Mouse (Mus musculus) midbrain, embryonic 16.5 days (tissue): ENCODE data around the gene Mbtd1. TPM values are rescaled to one million over a fixed set of nuclear protein-coding genes. Genes with fewer than 3 reads are reported as not detected.

Experiments used
- ATAC-seq: fragments of 200-750 bp; cut with Nextera tagmentation; 2 replicates; pipeline ENCODE4 v1.8.0; 2017; ENCODE audit warnings: moderate TSS enrichment
- H3K27ac ChIP-seq: fragments of 300-500 bp; sonication (generic); 2 replicates; pipeline ENCODE4 v1.5.1; 2014; ENCODE audit warnings: mild to moderate bottlenecking, low read length, mixed read lengths
- H3K27me3 ChIP-seq: fragments of 300-500 bp; sonication (generic); 2 replicates; pipeline ENCODE4 v1.6.1; 2014; ENCODE audit warnings: low read depth, low read length, mixed read lengths; ENCODE audit not compliant: control insufficient read depth, insufficient read depth
- H3K36me3 ChIP-seq: fragments of 300-500 bp; sonication (generic); 2 replicates; pipeline ENCODE4 v1.6.1; 2014; ENCODE audit warnings: mild to moderate bottlenecking, low read length, moderate library complexity, mixed read lengths; ENCODE audit not compliant: control insufficient read depth, insufficient read depth
- H3K4me1 ChIP-seq: fragments of 300-500 bp; sonication (generic); 2 replicates; pipeline ENCODE4 v1.6.1; 2014; ENCODE audit warnings: mild to moderate bottlenecking, low read length, mixed read lengths; ENCODE audit not compliant: control insufficient read depth, insufficient read depth
- H3K4me2 ChIP-seq: fragments of 300-500 bp; sonication (generic); 2 replicates; pipeline ENCODE4 v1.6.1; 2014; ENCODE audit warnings: mild to moderate bottlenecking, low read length, mixed read lengths
- H3K4me3 ChIP-seq: fragments of 300-500 bp; sonication (generic); 2 replicates; pipeline ENCODE4 v1.5.1; 2014; ENCODE audit warnings: low read depth, mild to moderate bottlenecking, low read length, moderate library complexity, mixed read lengths
- H3K9ac ChIP-seq: fragments of 300-500 bp; sonication (generic); 2 replicates; pipeline ENCODE4 v1.6.1; 2014; ENCODE audit warnings: low read depth, low read length, mixed read lengths
- H3K9me3 ChIP-seq: fragments of 300-500 bp; sonication (generic); replicated peaks from 2 replicates; pipeline ENCODE4 v1.6.1; 2014; ENCODE audit warnings: mild to moderate bottlenecking, low read length, mixed read lengths; ENCODE audit not compliant: control insufficient read depth, poor library complexity, severe bottlenecking
- WGBS: fragments of 180-500 bp; shearing (Covaris S2); extraction: QIAGEN DNeasy Blood & Tissue Kit; methylation state at CpG from one replicate; pipeline ENCODE4 v1.1.7; 2014; 5-methylcytosine and 5-hydroxymethylcytosine counted together
- polyA plus RNA-seq: library from polyadenylated mRNA; unstranded; fragments of >200 nt; fragmentation: Nextera tagmentation; extraction: Ambion mirVana; gene quantifications from 2 replicates; pipeline ENCODE4 v1.2.1, GENCODE M21; 2015

Mbtd1 gene
- 19.8 and 23.8 TPM in 2 replicates for polyA plus RNA-seq

GRCm38 (mm10) chr11:93885572-93886410 lies at the start of gene Mbtd1, which contains the start of gene Utp18:
TSS of gene Mbtd1 (plus strand) at chr11:93885852.
TSS of gene Utp18 (minus strand) at chr11:93885766.
- Histone ChIP-seq H3K4me2 (peak within 1 kb of the TSS; percentile 90), H3K9ac (peak within 1 kb of the TSS; percentile 78), H3K36me3 (0 out of 2 replicates have a peak, but pooled peaks cover 3% of the 10 kb centered on the region), H3K27ac (peak within 1 kb of the TSS; percentile 95), H3K27me3 (no peaks in the 10 kb centered on the region), H3K9me3 (no peaks in the 10 kb centered on the region), H3K4me3 (peak within 1 kb of the TSS; percentile 62), H3K4me1 (peaks cover 34% of the 10 kb centered on the region)
- WGBS = under 1% methylated on average over 80 of the region's 83 CpGs
- peak; percentile 97 for ATAC-seq

GRCm38 (mm10) chr11:93847342-93847741 lies 38.3 kb upstream of the Mbtd1 start:
- H3K27ac ChIP-seq = no peak overlapping the region
- H3K4me1 ChIP-seq = peaks cover 3% of the 10 kb centered on the region; the same call in 1 of the 2 replicates
- no peak for ATAC-seq
- no peak overlapping the region for H3K4me2 ChIP-seq
- no peak overlapping the region for H3K4me3 ChIP-seq
- no peaks in the 10 kb centered on the region for H3K9me3 ChIP-seq
- H3K9ac ChIP-seq = no peak overlapping the region
- H3K27me3 ChIP-seq = no peaks in the 10 kb centered on the region
- 10% methylated on average over 2 of the region's 2 CpGs for WGBS
- no peaks in the 10 kb centered on the region for H3K36me3 ChIP-seq

GRCm38 (mm10) chr11:93852546-93852945 lies 33.1 kb upstream of the Mbtd1 start:
- no peaks in the 10 kb centered on the region for H3K9me3 ChIP-seq
- peaks cover under 1% of the 10 kb centered on the region; the same call in 1 of the 2 replicates for H3K4me1 ChIP-seq
- H3K36me3 ChIP-seq = no peaks in the 10 kb centered on the region
- WGBS = 89% methylated on average over 3 of the region's 3 CpGs
- H3K9ac ChIP-seq = no peak overlapping the region
- H3K4me2 ChIP-seq = no peak overlapping the region
- ATAC-seq = no peak
- no peaks in the 10 kb centered on the region for H3K27me3 ChIP-seq
- H3K27ac ChIP-seq = no peak overlapping the region
- H3K4me3 ChIP-seq = no peak overlapping the region

- no peaks in the 10 kb centered on the region for H3K9me3 ChIP-seq
- WGBS = 3% methylated on average over 6 of the region's 6 CpGs
- H3K4me1 ChIP-seq = no peaks in the 10 kb centered on the region
- H3K27ac ChIP-seq = no peak overlapping the region
- H3K4me3 ChIP-seq = no peak overlapping the region
- H3K27me3 ChIP-seq = no peaks in the 10 kb centered on the region
- no peaks in the 10 kb centered on the region for H3K36me3 ChIP-seq
- peak; percentile 48; the same call in 1 of the 2 replicates for ATAC-seq
- H3K4me2 ChIP-seq = 0 out of 2 replicates have a peak overlapping the region, but pooled peaks have one; percentile 8
- no peak overlapping the region for H3K9ac ChIP-seq
Measured at GRCm38 (mm10) chr11:93856284-93856955, 29.2 kb upstream of the Mbtd1 start.

GRCm38 (mm10) chr11:93860540-93861172 lies 25.0 kb upstream of the Mbtd1 start:
- Histone ChIP-seq H3K36me3 (peaks cover 13% of the 10 kb centered on the region), H3K9me3 (no peaks in the 10 kb centered on the region), H3K4me1 (no peaks in the 10 kb centered on the region), H3K27me3 (no peaks in the 10 kb centered on the region), H3K27ac (no peak overlapping the region), H3K4me3 (no peak overlapping the region), H3K4me2 (no peak overlapping the region), H3K9ac (no peak overlapping the region)
- ATAC-seq = no peak
- 83% methylated on average over 1 of the region's 1 CpGs for WGBS

- Histone ChIP-seq H3K9me3 (no peaks in the 10 kb centered on the region), H3K4me2 (no peak overlapping the region)
- WGBS = 90% methylated on average over 2 of the region's 2 CpGs
Measured at GRCm38 (mm10) chr11:93861193-93861592, 24.5 kb upstream of the Mbtd1 start.

GRCm38 (mm10) chr11:93862045-93862623 lies 23.5 kb upstream of the Mbtd1 start:
- 92% methylated on average over 4 of the region's 4 CpGs for whole genome bisulfite sequencing
- ATAC-seq = no peak
- H3K27me3 ChIP-seq = no peaks in the 10 kb centered on the region
- H3K4me1 ChIP-seq = no peaks in the 10 kb centered on the region
- H3K36me3 ChIP-seq = peaks cover 24% of the 10 kb centered on the region
- no peak overlapping the region for H3K27ac ChIP-seq
- no peak overlapping the region for H3K4me3 ChIP-seq
- H3K9me3 ChIP-seq = no peaks in the 10 kb centered on the region
- no peak overlapping the region for H3K9ac ChIP-seq
- H3K4me2 ChIP-seq = no peak overlapping the region

More at GRCm38 (mm10) chr11:93861193-93861592, 24.5 kb upstream of the Mbtd1 start:
- no peak for ATAC-seq
- Histone ChIP-seq H3K4me1 (no peaks in the 10 kb centered on the region), H3K27me3 (no peaks in the 10 kb centered on the region), H3K4me3 (no peak overlapping the region), H3K27ac (no peak overlapping the region), H3K36me3 (peaks cover 18% of the 10 kb centered on the region), H3K9ac (no peak overlapping the region)

GRCm38 (mm10) chr11:93862638-93863037 lies 23.0 kb upstream of the Mbtd1 start:
- Histone ChIP-seq H3K9ac (no peak overlapping the region), H3K27me3 (no peaks in the 10 kb centered on the region), H3K4me3 (no peak overlapping the region), H3K36me3 (peaks cover 24% of the 10 kb centered on the region), H3K9me3 (no peaks in the 10 kb centered on the region), H3K27ac (no peak overlapping the region), H3K4me1 (no peaks in the 10 kb centered on the region), H3K4me2 (no peak overlapping the region)
- no peak for ATAC-seq
- WGBS = 90% methylated on average over 1 of the region's 1 CpGs
